Mouse (Mus musculus) E14TG2a.4 (cell line): ENCODE measurements around the gene Rpgrip1.

Source experiments
- H3K27me3 ChIP-seq: 2 replicates; pipeline ENCODE4 v1.6.1; 2014; ENCODE audit warnings: low read length, control low read depth; ENCODE audit not compliant: insufficient read depth
- H3K36me3 ChIP-seq: 2 replicates; pipeline ENCODE4 v1.6.1; 2014; ENCODE audit warnings: low read length, control low read depth; ENCODE audit not compliant: insufficient read depth
- H3K4me1 ChIP-seq: replicated peaks from 2 replicates; pipeline ENCODE4 v1.6.1; 2014; ENCODE audit warnings: low read depth, low read length, control low read depth
- H3K4me3 ChIP-seq: replicated peaks from 2 replicates; pipeline ENCODE4 v1.5.1; 2014; ENCODE audit warnings: mild to moderate bottlenecking, low read length
- H3K9me3 ChIP-seq: 2 replicates; pipeline ENCODE4 v1.6.1; 2014; ENCODE audit warnings: low read length, control low read depth
- CTCF ChIP-seq: conservative IDR thresholded peaks from 2 replicates; pipeline ENCODE4 v1.5.1; 2014; ENCODE audit warnings: low read length
- NANOG ChIP-seq: IDR thresholded peaks from 2 replicates; pipeline ENCODE4 v1.6.1; 2014; ENCODE audit warnings: borderline replicate concordance, low read length, mixed read lengths
- POU5F1 ChIP-seq: IDR thresholded peaks from 2 replicates; pipeline ENCODE4 v1.6.1; 2014; ENCODE audit warnings: low read length, borderline replicate concordance

The Rpgrip1 gene

GRCm38 (mm10) chr14:52166571-52166970 lies 56.1 kb downstream of the Rpgrip1 start:
- peaks cover 7% of the 10 kb centered on the region; the same call in 1 of the 2 replicates for H3K4me1 ChIP-seq
- no peak for TF ChIP-seq CTCF
- TF ChIP-seq POU5F1, result no peak
- TF ChIP-seq NANOG, result no peak
- no peaks in the 10 kb centered on the region for H3K9me3 ChIP-seq
- H3K4me3 ChIP-seq, result no peak overlapping the region
- peaks cover 86% of the 10 kb centered on the region for H3K36me3 ChIP-seq
- no peaks in the 10 kb centered on the region for H3K27me3 ChIP-seq

- Histone ChIP-seq H3K36me3 (peaks cover 65% of the 10 kb centered on the region), H3K4me1 (peaks cover 43% of the 10 kb centered on the region), H3K9me3 (no peaks in the 10 kb centered on the region), H3K4me3 (no peak overlapping the region), H3K27me3 (no peaks in the 10 kb centered on the region)
- TF ChIP-seq NANOG, result no peak
- no peak for TF ChIP-seq POU5F1
- no peak for TF ChIP-seq CTCF
Observed at GRCm38 (mm10) chr14:52188788-52189187, 78.3 kb downstream of the Rpgrip1 start.

GRCm38 (mm10) chr14:52189519-52189918 lies 79.0 kb downstream of the Rpgrip1 start:
- Histone ChIP-seq H3K36me3 (peaks cover 64% of the 10 kb centered on the region), H3K27me3 (no peaks in the 10 kb centered on the region), H3K4me3 (no peak overlapping the region), H3K9me3 (no peaks in the 10 kb centered on the region), H3K4me1 (peaks cover 49% of the 10 kb centered on the region)
- no peak for TF ChIP-seq POU5F1
- TF ChIP-seq CTCF, result peak; percentile 20; the same call in 1 of the 2 replicates
- TF ChIP-seq NANOG, result no peak

- Histone ChIP-seq H3K27me3 (no peaks in the 10 kb centered on the region), H3K4me1 (peaks cover 62% of the 10 kb centered on the region), H3K36me3 (peaks cover 63% of the 10 kb centered on the region), H3K9me3 (no peaks in the 10 kb centered on the region), H3K4me3 (no peak overlapping the region)
- no peak for TF ChIP-seq NANOG
- TF ChIP-seq CTCF, result peak; percentile 64
Observed at GRCm38 (mm10) chr14:52190740-52191359, 80.3 kb downstream of the Rpgrip1 start.

- Histone ChIP-seq H3K4me1 (peaks cover 67% of the 10 kb centered on the region), H3K9me3 (no peaks in the 10 kb centered on the region), H3K36me3 (peaks cover 57% of the 10 kb centered on the region), H3K4me3 (peak overlapping the region; percentile 99), H3K27me3 (no peaks in the 10 kb centered on the region)
- no peak for TF ChIP-seq POU5F1
- peak; percentile 92 for TF ChIP-seq CTCF
- TF ChIP-seq NANOG, result no peak
Observed at GRCm38 (mm10) chr14:52195691-52196090, 85.2 kb downstream of the Rpgrip1 start.

GRCm38 (mm10) chr14:52196230-52197155 lies 86.0 kb downstream of the Rpgrip1 start:
- Histone ChIP-seq H3K4me1 (peaks cover 61% of the 10 kb centered on the region), H3K4me3 (peak overlapping the region; percentile 99), H3K36me3 (peaks cover 64% of the 10 kb centered on the region), H3K9me3 (no peaks in the 10 kb centered on the region), H3K27me3 (no peaks in the 10 kb centered on the region)
- TF ChIP-seq CTCF, result no peak
- no peak for TF ChIP-seq POU5F1
- TF ChIP-seq NANOG, result no peak

- no peaks in the 10 kb centered on the region for H3K27me3 ChIP-seq
- peaks cover 53% of the 10 kb centered on the region for H3K4me1 ChIP-seq
- TF ChIP-seq POU5F1 (no peak), CTCF (no peak), NANOG (no peak)
- H3K36me3 ChIP-seq, result peaks cover 65% of the 10 kb centered on the region
- peak within 1 kb of the TSS; percentile 99 for H3K4me3 ChIP-seq
- H3K9me3 ChIP-seq, result no peaks in the 10 kb centered on the region
Observed at GRCm38 (mm10) chr14:52197156-52197878, 86.8 kb downstream of the Rpgrip1 start, which contains the start of gene Supt16. Gene Supt16 (minus strand): TSS chr14:52197416.

GRCm38 (mm10) chr14:52198141-52198540 lies 87.6 kb downstream of the Rpgrip1 start:
- H3K27me3 ChIP-seq, result no peaks in the 10 kb centered on the region
- H3K4me3 ChIP-seq, result peak overlapping the region; percentile 99
- H3K36me3 ChIP-seq, result peaks cover 66% of the 10 kb centered on the region
- no peaks in the 10 kb centered on the region for H3K9me3 ChIP-seq
- peaks cover 46% of the 10 kb centered on the region for H3K4me1 ChIP-seq
- no peak for TF ChIP-seq NANOG
- TF ChIP-seq CTCF, result no peak
- TF ChIP-seq POU5F1, result no peak
